In the genomic region with DNA sequence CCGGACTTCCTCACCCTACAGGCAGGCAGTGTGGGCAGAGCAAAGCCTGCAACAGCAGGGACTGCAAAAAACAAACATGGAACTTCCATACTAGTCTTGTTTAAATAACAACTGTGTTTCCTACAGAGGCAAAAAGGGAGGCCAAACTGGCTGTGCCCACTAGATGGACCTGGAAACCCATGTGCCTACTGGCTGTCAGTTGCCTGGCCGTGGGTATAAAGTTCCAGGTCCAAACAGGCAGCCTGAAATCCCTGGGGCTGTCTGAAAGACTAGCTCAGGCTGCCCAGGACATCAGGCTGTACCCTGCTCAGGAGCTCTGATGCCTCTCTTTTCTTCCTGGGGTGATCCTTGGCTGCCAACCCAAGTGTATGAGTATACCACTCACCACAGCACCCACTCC, we compare ENCODE assay signal across 33 mouse cellular contexts. TPM values are rescaled to one million over a fixed set of nuclear protein-coding genes. Genes with fewer than 3 reads are reported as not detected.
DNase-seq lines count a peak whose midpoint lies in the region; ATAC-seq and TF ChIP-seq lines count a peak whose summit lies in the region.
"Had no signal": no experiment of that assay in that cellular context is flagged by ENCODE, and none has a peak within 500 bp of the region (broad histone marks: within the 10 kb centered on the region; RNA-seq: fewer than 3 reads in every experiment).

No protein-coding gene starts in this region.

- H3K36me3 ChIP-seq in embryonic facial prominence, embryonic 15.5 days = peaks cover 5% of the 10 kb centered on the region; the same call in 1 of the 2 replicates
- H3K36me3 ChIP-seq in embryonic facial prominence, embryonic 10.5 days (replicated peaks) = peaks cover 10% of the 10 kb centered on the region; the same call in 1 of the 2 replicates
- peaks cover 8% of the 10 kb centered on the region for H3K36me3 ChIP-seq in hindbrain, embryonic 13.5 days
- no peaks in the 10 kb centered on the region for H3K36me3 ChIP-seq in hindbrain, embryonic 11.5 days (ENCODE audit: control insufficient read depth, insufficient read depth, low read length)
- no peaks in the 10 kb centered on the region; the same call in 1 of the 2 replicates for H3K36me3 ChIP-seq in stomach, postnatal 0 days (ENCODE audit: control insufficient read depth, insufficient read depth, low read length)
- H3K36me3 ChIP-seq: embryonic facial prominence, embryonic 12.5 days; heart, embryonic 10.5 days; hindbrain, embryonic 15.5 days had no signal

- no peak for DNase-seq in embryonic facial prominence, embryonic 10.5 days (ENCODE audit: low spot score)
- no peak for DNase-seq in hindbrain, embryonic 11.5 days (ENCODE audit: low spot score)
- peak; percentile 49 to 56 for DNase-seq in kidney, postnatal 36 days
- DNase-seq in kidney, postnatal 14 days = no peak
- no peak for DNase-seq in stomach, postnatal 0 days (ENCODE audit: low spot score)
- DNase-seq in thymus, postnatal 36 days = no peak
- DNase-seq: adrenal gland, adult 2 months; adrenal gland, postnatal 36 days; cerebellum, adult 9-10 months; cerebellum, postnatal 36 days; forebrain, postnatal 0 days; gastrocnemius, postnatal 10 days; heart, postnatal 36 days; lung, postnatal 36 days; right cerebral cortex, postnatal 25 days; spleen, adult 18-20 months; thymus, adult 18-20 months; thymus, postnatal 25 days had no signal

- no peak overlapping the region for H3K9ac ChIP-seq in embryonic facial prominence, embryonic 15.5 days
- no peak overlapping the region for H3K9ac ChIP-seq in hindbrain, embryonic 13.5 days
- no peak overlapping the region for H3K9ac ChIP-seq in hindbrain, embryonic 11.5 days (ENCODE audit: low read depth, low read length)
- 0 out of 2 replicates have a peak overlapping the region, but pooled peaks have one; percentile 8 for H3K9ac ChIP-seq in stomach, postnatal 0 days (ENCODE audit: low read length)
- H3K9ac ChIP-seq: embryonic facial prominence, embryonic 12.5 days; forebrain, embryonic 12.5 days; forebrain, postnatal 0 days; heart, embryonic 15.5 days; hindbrain, embryonic 15.5 days; limb, embryonic 12.5 days; midbrain, embryonic 13.5 days; neural tube, embryonic 13.5 days had no signal

- TF ChIP-seq CTCF in stomach, postnatal 0 days (IDR thresholded peaks at IDR 0.05; ENCODE audit: low read depth) = peak; percentile 8; the same call in 1 of the 2 replicates

- TF ChIP-seq EP300 in stomach, postnatal 0 days (optimal IDR thresholded peaks at IDR 0.05) = no peak

- H3K4me3 ChIP-seq in embryonic facial prominence, embryonic 15.5 days (replicated peaks) = no peak overlapping the region
- no peak overlapping the region for H3K4me3 ChIP-seq in embryonic facial prominence, embryonic 10.5 days
- no peak overlapping the region for H3K4me3 ChIP-seq in hindbrain, embryonic 13.5 days
- no peak overlapping the region for H3K4me3 ChIP-seq in hindbrain, embryonic 11.5 days (ENCODE audit: low read depth, low read length)
- no peak overlapping the region for H3K4me3 ChIP-seq in stomach, postnatal 0 days (ENCODE audit: low read depth, low read length)
- H3K4me3 ChIP-seq: embryonic facial prominence, embryonic 12.5 days; forebrain, embryonic 12.5 days; heart, embryonic 10.5 days; heart, embryonic 15.5 days; hindbrain, embryonic 15.5 days; layer of hippocampus, adult 2 months; left cerebral cortex, adult 2 months; limb, embryonic 12.5 days; midbrain, embryonic 13.5 days; neural tube, embryonic 13.5 days had no signal

- H3K27me3 ChIP-seq in embryonic facial prominence, embryonic 15.5 days = no peaks in the 10 kb centered on the region
- H3K27me3 ChIP-seq in embryonic facial prominence, embryonic 10.5 days (replicated peaks; ENCODE audit: low read depth, poor library complexity, severe bottlenecking) = 0 out of 2 replicates have a peak, but pooled peaks cover 4% of the 10 kb centered on the region
- 0 out of 2 replicates have a peak, but pooled peaks cover 2% of the 10 kb centered on the region for H3K27me3 ChIP-seq in hindbrain, embryonic 13.5 days
- H3K27me3 ChIP-seq in hindbrain, embryonic 11.5 days (ENCODE audit: control insufficient read depth, insufficient read depth, low read length) = no peaks in the 10 kb centered on the region
- H3K27me3 ChIP-seq in stomach, postnatal 0 days (ENCODE audit: control insufficient read depth, insufficient read depth, low read length) = no peaks in the 10 kb centered on the region
- H3K27me3 ChIP-seq: CH12.LX; embryonic facial prominence, embryonic 12.5 days; forebrain, embryonic 12.5 days; heart, embryonic 15.5 days; hindbrain, embryonic 15.5 days; limb, embryonic 12.5 days; midbrain, embryonic 13.5 days; neural tube, embryonic 13.5 days had no signal

- H3K4me2 ChIP-seq in embryonic facial prominence, embryonic 15.5 days (replicated peaks) = no peak overlapping the region
- no peak overlapping the region for H3K4me2 ChIP-seq in hindbrain, embryonic 13.5 days
- no peak overlapping the region for H3K4me2 ChIP-seq in hindbrain, embryonic 11.5 days (replicated peaks; ENCODE audit: low read depth, low read length)
- H3K4me2 ChIP-seq in stomach, postnatal 0 days (replicated peaks; ENCODE audit: low read depth) = no peak overlapping the region
- H3K4me2 ChIP-seq: embryonic facial prominence, embryonic 12.5 days; forebrain, embryonic 12.5 days; heart, embryonic 15.5 days; hindbrain, embryonic 15.5 days; limb, embryonic 12.5 days; liver, embryonic 11.5 days; midbrain, embryonic 13.5 days; neural tube, embryonic 13.5 days had no signal

- H3K4me1 ChIP-seq in embryonic facial prominence, embryonic 15.5 days = peaks cover 33% of the 10 kb centered on the region
- H3K4me1 ChIP-seq in embryonic facial prominence, embryonic 10.5 days = peaks cover 27% of the 10 kb centered on the region
- peaks cover 32% of the 10 kb centered on the region for H3K4me1 ChIP-seq in hindbrain, embryonic 13.5 days (replicated peaks)
- peaks cover 9% of the 10 kb centered on the region for H3K4me1 ChIP-seq in hindbrain, embryonic 11.5 days (replicated peaks; ENCODE audit: control insufficient read depth, insufficient read depth, low read length)
- peaks cover 13% of the 10 kb centered on the region for H3K4me1 ChIP-seq in stomach, postnatal 0 days (replicated peaks; ENCODE audit: control insufficient read depth, insufficient read depth)

- no peak for ATAC-seq in embryonic facial prominence, embryonic 15.5 days (ENCODE audit: insufficient number of reproducible peaks, low FRiP score, low TSS enrichment, low read depth)
- no peak for ATAC-seq in hindbrain, embryonic 13.5 days (ENCODE audit: low FRiP score)
- ATAC-seq in hindbrain, embryonic 11.5 days (ENCODE audit: low FRiP score) = no peak
- ATAC-seq in stomach, postnatal 0 days (ENCODE audit: low FRiP score, low TSS enrichment) = no peak
- ATAC-seq: activated CD4-positive, CD25-positive, alpha-beta regulatory T cell, adult 4 months; forebrain, postnatal 0 days had no signal

- WGBS in embryonic facial prominence, embryonic 15.5 days = 65% methylated on average over 2 of the region's 2 CpGs
- WGBS in embryonic facial prominence, embryonic 10.5 days = 82% methylated on average over 2 of the region's 2 CpGs
- 87% methylated on average over 2 of the region's 2 CpGs for WGBS in hindbrain, embryonic 13.5 days
- 90% methylated on average over 2 of the region's 2 CpGs for WGBS in hindbrain, embryonic 11.5 days
- 48% methylated on average over 2 of the region's 2 CpGs for WGBS in stomach, postnatal 0 days

- no peaks in the 10 kb centered on the region for H3K9me3 ChIP-seq in embryonic facial prominence, embryonic 15.5 days (replicated peaks)
- no peaks in the 10 kb centered on the region for H3K9me3 ChIP-seq in embryonic facial prominence, embryonic 10.5 days
- no peaks in the 10 kb centered on the region for H3K9me3 ChIP-seq in hindbrain, embryonic 13.5 days
- no peaks in the 10 kb centered on the region for H3K9me3 ChIP-seq in hindbrain, embryonic 11.5 days (ENCODE audit: control insufficient read depth, low read length)
- H3K9me3 ChIP-seq in stomach, postnatal 0 days (ENCODE audit: control insufficient read depth, low read length) = no peaks in the 10 kb centered on the region
- H3K9me3 ChIP-seq: embryonic facial prominence, embryonic 12.5 days; forebrain, embryonic 12.5 days; heart, embryonic 10.5 days; heart, embryonic 15.5 days; hindbrain, embryonic 15.5 days; limb, embryonic 12.5 days; midbrain, embryonic 13.5 days; neural tube, embryonic 13.5 days had no signal

- 0 out of 2 replicates have a peak overlapping the region, but pooled peaks have one; percentile 7 for H3K27ac ChIP-seq in embryonic facial prominence, embryonic 15.5 days (replicated peaks)
- no peak overlapping the region for H3K27ac ChIP-seq in embryonic facial prominence, embryonic 10.5 days (replicated peaks)
- peak overlapping the region; percentile 13; the same call in 1 of the 2 replicates for H3K27ac ChIP-seq in hindbrain, embryonic 13.5 days
- no peak overlapping the region for H3K27ac ChIP-seq in hindbrain, embryonic 11.5 days (ENCODE audit: low read depth, low read length)
- no peak overlapping the region for H3K27ac ChIP-seq in stomach, postnatal 0 days (replicated peaks)
- H3K27ac ChIP-seq: embryonic facial prominence, embryonic 12.5 days; left cerebral cortex, adult 2 months; limb, embryonic 12.5 days; midbrain, embryonic 13.5 days; neural tube, embryonic 13.5 days had no signal

RNA-seq across cellular contexts. Expression of a gene that starts 8.3 kb away (rescaled TPM):
- 7.9 and 9.0 TPM in 2 replicates for polyA plus RNA-seq in embryonic facial prominence, embryonic 15.5 days (2015; fragmentation: Nextera tagmentation; extraction: Ambion mirVana)
- polyA plus RNA-seq in embryonic facial prominence, embryonic 10.5 days (2016; fragmentation: Nextera tagmentation; extraction: Ambion mirVana) = 5.7 and 5.9 TPM in 2 replicates
- 12.4 and 14.2 TPM in 2 replicates for polyA plus RNA-seq in hindbrain, embryonic 13.5 days (2015; fragmentation: Nextera tagmentation; extraction: Ambion mirVana)
- polyA plus RNA-seq in hindbrain, embryonic 11.5 days (2014; fragmentation: Nextera tagmentation; extraction: Ambion mirVana) = 5.7 and 7.2 TPM in 2 replicates
- 12.6 and 13.3 TPM in 2 replicates for polyA plus RNA-seq in stomach, postnatal 0 days (2015; fragmentation: Nextera tagmentation; extraction: Ambion mirVana)

Comparison
In these comparisons a context has a peak if more than half of its experiments do, and no peak if none do; other contexts are left out.
1. H3K27ac ChIP-seq: peak in embryonic facial prominence, embryonic 15.5 days (single experiment) and hindbrain, embryonic 13.5 days (single experiment); none in embryonic facial prominence, embryonic 10.5 days (single experiment), hindbrain, embryonic 11.5 days (single experiment) and stomach, postnatal 0 days (single experiment).
2. DNase-seq: peak in kidney, postnatal 36 days (2 of 2); none in embryonic facial prominence, embryonic 10.5 days (single experiment), hindbrain, embryonic 11.5 days (single experiment), kidney, postnatal 14 days (single experiment), stomach, postnatal 0 days (single experiment) and thymus, postnatal 36 days (0 of 2).